Mouse (Mus musculus): ENCODE data around the gene C1qtnf3. TPM values are rescaled to one million over a fixed set of nuclear protein-coding genes. Genes with fewer than 3 reads are reported as not detected.
"Not testable (repeated sequence)": the region's sequence is repeated elsewhere in the genome, so short reads cannot be mapped to it uniquely, and the experiment has no call there.

C1qtnf3 gene
- total RNA-seq, 2 experiments from 2014 or later, result not detected

- Histone ChIP-seq H3K27ac (no peak overlapping the region), H3K4me3 (no peak overlapping the region)
- DNase-seq (ENCODE audit: low spot score in 2 of 2), result no peak
- no peak for TF ChIP-seq CTCF (conservative IDR thresholded peaks at IDR 0.05)
Observed at GRCm38 (mm10) chr15:10977151-10977550, 25.0 kb downstream of the C1qtnf3 start.

DNA sequence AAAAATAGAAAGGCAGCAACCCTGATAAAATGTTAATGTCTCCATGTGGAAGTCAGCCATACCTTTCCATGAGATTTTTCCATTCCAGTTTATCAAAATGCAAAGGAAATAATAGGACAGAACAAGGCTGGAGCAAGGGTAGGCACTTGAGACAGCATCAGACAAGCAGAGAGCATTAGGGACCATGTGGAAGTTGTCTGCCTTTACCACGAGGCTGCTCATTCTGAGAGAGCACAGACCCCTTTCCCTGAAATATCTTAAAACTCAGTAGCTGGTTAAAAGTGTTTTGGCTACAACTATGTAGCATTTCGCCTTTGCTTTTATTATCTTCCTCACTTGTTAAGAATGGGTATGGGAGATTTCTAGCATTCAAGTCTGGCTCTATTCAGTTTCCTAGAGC lies 28.6 kb downstream of the C1qtnf3 start:
- Histone ChIP-seq H3K27ac (peak overlapping the region; percentile 99), H3K4me3 (peak overlapping the region; percentile 84; the same call in 1 of the 2 replicates)
- DNase-seq (ENCODE audit: low spot score in 2 of 2), result no peak
- no peak for TF ChIP-seq CTCF (conservative IDR thresholded peaks at IDR 0.05)

- TF ChIP-seq CTCF (conservative IDR thresholded peaks at IDR 0.05), result peak; percentile 73
- DNase-seq (ENCODE audit: low spot score in 2 of 2), result peak; percentile 85 to 88
Observed at GRCm38 (mm10) chr15:10981377-10982063, 29.4 kb downstream of the C1qtnf3 start, which contains the start of gene Amacr. TSS of gene Amacr (plus strand) at chr15:10981756.

GRCm38 (mm10) chr15:10982064-10982435 lies 29.9 kb downstream of the C1qtnf3 start:
- TF ChIP-seq CTCF (conservative IDR thresholded peaks at IDR 0.05), result no peak
- H3K4me3 ChIP-seq, result peak overlapping the region; percentile 84
- H3K27ac ChIP-seq, result peak overlapping the region; percentile 99
- no peak for DNase-seq (ENCODE audit: low spot score in 2 of 2)

More at GRCm38 (mm10) chr15:10981377-10982063, 29.4 kb downstream of the C1qtnf3 start, which contains the start of gene Amacr:
- Histone ChIP-seq H3K27ac (peak within 1 kb of the TSS; percentile 99), H3K4me3 (peak within 1 kb of the TSS; percentile 84)

DNA sequence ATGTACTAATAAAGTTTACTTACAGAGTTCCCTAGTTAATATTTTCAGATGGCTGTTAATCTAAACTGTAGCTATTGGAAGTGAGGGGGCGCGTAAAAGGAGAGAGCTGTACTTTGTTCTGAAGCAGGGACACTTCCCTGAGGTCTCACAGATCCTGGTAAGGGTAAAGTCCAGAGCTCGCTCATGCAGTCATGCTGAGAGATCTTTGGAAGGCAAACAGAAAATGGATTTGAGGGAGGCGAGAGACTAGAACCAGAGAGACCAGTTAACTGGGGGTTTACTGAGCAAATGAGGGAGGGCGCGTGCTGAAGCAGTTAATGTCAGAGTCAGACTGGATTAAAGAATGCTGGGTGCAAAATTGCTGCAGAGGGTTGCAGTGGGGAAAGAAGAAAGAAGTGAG lies 33.6 kb downstream of the C1qtnf3 start:
- no peak for DNase-seq (ENCODE audit: low spot score in 2 of 2)
- no peak for TF ChIP-seq CTCF (conservative IDR thresholded peaks at IDR 0.05)
- Histone ChIP-seq H3K27ac (no peak overlapping the region), H3K4me3 (no peak overlapping the region)

DNA sequence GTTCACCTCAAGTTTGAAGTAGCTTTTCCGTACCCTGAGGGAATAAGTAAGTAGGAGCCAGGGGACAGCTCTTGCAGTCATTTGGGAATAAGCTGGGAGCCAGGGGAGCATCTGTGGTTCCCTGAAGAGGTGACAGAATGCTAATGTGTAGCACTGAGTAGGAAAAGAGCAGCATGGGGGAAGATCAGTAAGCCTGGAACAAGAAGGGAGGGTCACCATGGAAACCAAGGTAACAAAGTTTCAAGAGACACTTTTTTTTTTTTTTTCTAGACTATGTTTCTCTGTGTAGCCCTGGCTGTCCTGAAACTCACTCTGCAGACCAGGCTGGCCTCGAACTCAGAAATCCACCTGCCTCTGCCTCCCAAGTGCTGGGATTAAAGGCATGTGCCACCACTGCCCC lies 34.3 kb downstream of the C1qtnf3 start:
- DNase-seq (ENCODE audit: low spot score in 2 of 2); H3K27ac ChIP-seq; H3K4me3 ChIP-seq: not testable (repeated sequence)

DNA sequence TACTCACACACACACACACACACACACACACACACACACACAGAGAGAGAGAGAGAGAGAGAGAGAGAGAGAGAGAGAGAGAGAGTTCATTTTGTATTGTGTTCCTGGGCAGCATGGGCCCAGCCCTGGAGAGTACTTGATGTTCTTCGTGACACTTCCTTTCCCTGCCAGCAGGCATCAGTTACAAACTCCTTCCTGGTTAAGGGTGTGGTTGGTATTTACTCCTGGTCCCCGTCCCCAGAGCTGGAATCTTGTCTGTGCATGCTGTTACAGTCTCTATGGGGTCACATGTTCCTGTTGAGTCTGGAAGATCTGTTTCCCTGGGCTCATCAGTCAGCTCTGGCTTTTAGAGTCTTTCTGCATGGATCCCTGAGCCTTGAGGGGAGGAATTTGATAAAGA lies 38.3 kb downstream of the C1qtnf3 start:
- Histone ChIP-seq H3K4me3 (no peak overlapping the region), H3K27ac (no peak overlapping the region)
- TF ChIP-seq CTCF (conservative IDR thresholded peaks at IDR 0.05), result no peak
- DNase-seq (ENCODE audit: low spot score in 2 of 2), result no peak

DNA sequence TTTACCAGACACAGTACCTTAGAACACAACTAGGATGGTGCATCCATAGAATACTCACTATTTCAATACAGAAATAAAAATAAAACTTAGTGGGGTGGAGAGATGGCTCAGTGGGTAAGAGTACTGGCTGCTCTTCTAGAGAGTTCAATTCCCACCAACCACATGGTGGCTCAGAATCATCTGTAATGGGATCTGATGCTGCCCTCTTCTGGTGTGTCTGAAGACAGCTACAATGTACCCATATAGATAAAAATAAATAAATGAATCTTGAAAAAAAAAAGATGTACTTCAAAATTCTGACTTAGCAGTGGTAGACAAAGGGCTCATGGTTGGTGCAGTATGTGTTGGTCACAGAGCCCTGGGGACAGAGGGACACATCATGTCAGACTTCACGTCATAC lies 39.4 kb downstream of the C1qtnf3 start:
- TF ChIP-seq CTCF (conservative IDR thresholded peaks at IDR 0.05), result peak; percentile 65
- H3K27ac ChIP-seq, result no peak overlapping the region
- no peak for DNase-seq (ENCODE audit: low spot score in 2 of 2)
- H3K4me3 ChIP-seq, result no peak overlapping the region

GRCm38 (mm10) chr15:10999832-11000231 lies 47.7 kb downstream of the C1qtnf3 start:
- TF ChIP-seq CTCF (conservative IDR thresholded peaks at IDR 0.05), result no peak
- DNase-seq (ENCODE audit: low spot score in 2 of 2), result no peak
- H3K27ac ChIP-seq, result no peak overlapping the region
- H3K4me3 ChIP-seq, result peak overlapping the region; percentile 38

- no peak for DNase-seq (ENCODE audit: low spot score in 2 of 2)
- H3K27ac ChIP-seq, result no peak within 1 kb of the TSS
- H3K4me3 ChIP-seq, result peak within 1 kb of the TSS; percentile 38
- TF ChIP-seq CTCF (conservative IDR thresholded peaks at IDR 0.05), result no peak
Observed at GRCm38 (mm10) chr15:11000421-11000820, 48.3 kb downstream of the C1qtnf3 start, which contains the start of gene Slc45a2. TSS of gene Slc45a2 (plus strand) at chr15:11000721.

- no peak for DNase-seq (ENCODE audit: low spot score in 2 of 2)
- no peak overlapping the region for H3K4me3 ChIP-seq
- no peak for TF ChIP-seq CTCF (conservative IDR thresholded peaks at IDR 0.05)
- H3K27ac ChIP-seq, result no peak overlapping the region
Observed at GRCm38 (mm10) chr15:11003791-11004190, 51.7 kb downstream of the C1qtnf3 start.

- H3K27ac ChIP-seq, result no peak overlapping the region
- no peak overlapping the region for H3K4me3 ChIP-seq
- no peak for DNase-seq (ENCODE audit: low spot score in 2 of 2)
- no peak for TF ChIP-seq CTCF (conservative IDR thresholded peaks at IDR 0.05)
Observed at GRCm38 (mm10) chr15:11004646-11005045, 52.5 kb downstream of the C1qtnf3 start.

DNA sequence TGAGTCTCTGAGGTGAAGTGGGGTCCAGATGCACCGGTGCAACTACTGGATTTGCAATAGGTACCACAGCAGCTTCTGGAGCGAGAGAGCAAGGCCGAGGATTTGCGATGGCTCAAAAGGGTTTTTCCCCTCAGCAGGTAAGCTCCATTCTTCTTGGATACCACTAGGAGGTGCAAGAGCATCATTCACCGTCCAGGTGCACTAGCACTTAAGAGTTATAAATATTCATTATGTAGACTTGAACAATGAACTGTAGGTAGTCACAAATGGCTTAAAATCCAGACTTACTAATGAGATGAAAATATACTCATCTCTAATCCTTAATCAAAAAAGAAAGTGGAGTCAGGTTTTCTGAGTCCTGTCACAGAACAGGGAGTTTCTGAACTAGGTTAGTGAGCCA lies 56.6 kb downstream of the C1qtnf3 start:
- peak; percentile 68 for TF ChIP-seq CTCF (conservative IDR thresholded peaks at IDR 0.05)

GRCm38 (mm10) chr15:11010976-11011548 lies 58.9 kb downstream of the C1qtnf3 start:
- TF ChIP-seq CTCF (conservative IDR thresholded peaks at IDR 0.05), result no peak
- H3K4me3 ChIP-seq, result no peak overlapping the region
- DNase-seq (ENCODE audit: low spot score in 2 of 2), result no peak
- H3K27ac ChIP-seq, result no peak overlapping the region

More for the DNA sequence above, 56.6 kb downstream of the C1qtnf3 start:
- DNase-seq (ENCODE audit: low spot score in 2 of 2), result no peak
- H3K27ac ChIP-seq, result no peak overlapping the region
- no peak overlapping the region for H3K4me3 ChIP-seq
